Mouse (Mus musculus): ENCODE results near the gene Fcgr2b. TPM values are rescaled to one million over a fixed set of nuclear protein-coding genes. Genes with fewer than 3 reads are reported as not detected.

The Fcgr2b gene
- polyA plus RNA-seq (2011; ENCODE audit: insufficient read depth, insufficient read length, low read depth, missing spikeins) = not detected in 2 replicates

- H3K27ac ChIP-seq (ENCODE audit: insufficient read depth, low read length) = no peak within 1 kb of the TSS
- TF ChIP-seq POLR2A (IDR thresholded peaks at IDR 0.05; ENCODE audit: insufficient read depth, low read length) (no peak), EP300 (IDR thresholded peaks at IDR 0.05; ENCODE audit: insufficient read depth, low read depth, low read length) (no peak), CTCF (IDR thresholded peaks at IDR 0.05; ENCODE audit: low read depth, low read length) (no peak)
Observed at GRCm38 (mm10) chr1:170976447-170976846, at the start of gene Fcgr2b. TSS of gene Fcgr2b (minus strand) at chr1:170976547.

DNA sequence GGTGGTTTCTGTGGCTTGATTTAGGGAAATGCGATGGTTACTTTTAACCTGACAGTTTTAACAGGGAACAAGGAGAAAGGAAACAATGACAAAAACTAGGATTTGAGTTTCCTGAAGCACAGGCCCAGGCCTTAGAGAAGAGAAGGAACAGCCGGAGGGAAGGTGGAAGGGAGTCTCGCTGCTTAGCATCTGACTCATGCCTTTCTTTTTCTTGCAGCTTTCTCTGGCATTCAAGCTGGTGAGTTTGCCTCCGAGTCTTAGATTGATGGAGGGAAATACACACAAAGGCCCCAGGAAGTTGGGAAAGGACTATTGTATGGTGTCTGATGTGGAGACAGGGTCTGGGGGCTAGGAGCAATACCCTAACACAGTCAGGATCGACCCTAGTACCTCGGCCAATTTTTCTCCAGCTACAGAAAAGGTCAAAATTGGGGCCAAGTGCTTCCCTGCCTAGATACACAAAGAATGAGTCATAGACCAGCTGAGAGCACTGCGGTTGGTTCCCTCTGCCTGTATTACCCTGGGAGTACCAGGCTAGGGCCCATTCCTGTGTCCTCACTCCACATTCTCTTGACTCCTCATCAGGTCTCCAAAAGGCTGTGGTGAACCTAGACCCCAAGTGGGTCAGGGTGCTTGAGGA, 43.1 kb upstream of the Fcgr2b start:
- no peak overlapping the region for H3K4me3 ChIP-seq (ENCODE audit: low read depth, low read length)
- no peaks in the 10 kb centered on the region for H3K27me3 ChIP-seq (ENCODE audit: control insufficient read depth, insufficient read depth, low read length, poor library complexity, severe bottlenecking)
- H3K36me3 ChIP-seq (ENCODE audit: control insufficient read depth, insufficient read depth, low read length, poor library complexity, severe bottlenecking) = no peaks in the 10 kb centered on the region
- no peak overlapping the region for H3K9ac ChIP-seq (ENCODE audit: low read depth, poor library complexity, severe bottlenecking)
- TF ChIP-seq CTCF (IDR thresholded peaks at IDR 0.05; ENCODE audit: low read depth, low read length) (no peak), EP300 (IDR thresholded peaks at IDR 0.05; ENCODE audit: insufficient read depth, low read depth, low read length) (no peak), POLR2A (IDR thresholded peaks at IDR 0.05; ENCODE audit: insufficient read depth, low read length) (no peak)
- no peaks in the 10 kb centered on the region for H3K9me3 ChIP-seq (replicated peaks; ENCODE audit: control insufficient read depth, insufficient read depth, low read length, poor library complexity, severe bottlenecking)
- no peaks in the 10 kb centered on the region for H3K4me1 ChIP-seq (ENCODE audit: control insufficient read depth, insufficient read depth, low read length)
- H3K27ac ChIP-seq (ENCODE audit: insufficient read depth, low read length) = no peak overlapping the region

More at GRCm38 (mm10) chr1:170976447-170976846, at the start of gene Fcgr2b:
- no peak within 1 kb of the TSS for H3K4me3 ChIP-seq (ENCODE audit: low read depth, low read length)
- H3K4me1 ChIP-seq (ENCODE audit: control insufficient read depth, insufficient read depth, low read length) = no peaks in the 10 kb centered on the region
- H3K36me3 ChIP-seq (ENCODE audit: control insufficient read depth, insufficient read depth, low read length, poor library complexity, severe bottlenecking) = no peaks in the 10 kb centered on the region
- H3K27me3 ChIP-seq (ENCODE audit: control insufficient read depth, insufficient read depth, low read length, poor library complexity, severe bottlenecking) = no peaks in the 10 kb centered on the region
- no peaks in the 10 kb centered on the region for H3K9me3 ChIP-seq (replicated peaks; ENCODE audit: control insufficient read depth, insufficient read depth, low read length, poor library complexity, severe bottlenecking)
- no peak within 1 kb of the TSS for H3K9ac ChIP-seq (ENCODE audit: low read depth, poor library complexity, severe bottlenecking)

DNA sequence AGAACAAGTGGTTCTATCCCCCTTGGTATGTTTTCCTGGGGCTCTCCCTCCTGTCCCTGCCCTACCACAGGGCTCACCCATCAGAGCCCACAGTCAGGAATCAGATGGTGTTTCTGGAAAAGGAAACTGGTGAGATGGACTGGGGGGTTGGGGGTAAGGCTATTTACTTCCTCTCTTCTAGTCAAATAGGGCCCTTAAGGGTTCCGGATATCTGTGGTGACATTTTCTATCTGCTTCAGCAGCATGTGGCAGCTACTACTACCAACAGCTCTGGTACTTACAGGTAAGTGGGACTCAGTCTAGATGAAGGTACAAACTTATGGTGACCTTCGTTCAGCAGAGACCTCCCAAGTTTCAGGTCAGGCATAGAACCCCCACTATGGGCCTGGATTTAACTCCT, 42.4 kb upstream of the Fcgr2b start, which contains the start of gene Fcgr4:
Fcgr4 (plus strand) TSS at position 184 of the 400 bp plus-strand sequence.
- Histone ChIP-seq H3K27ac (ENCODE audit: insufficient read depth, low read length) (no peak within 1 kb of the TSS), H3K27me3 (ENCODE audit: control insufficient read depth, insufficient read depth, low read length, poor library complexity, severe bottlenecking) (no peaks in the 10 kb centered on the region), H3K4me3 (ENCODE audit: low read depth, low read length) (no peak within 1 kb of the TSS), H3K9me3 (replicated peaks; ENCODE audit: control insufficient read depth, insufficient read depth, low read length, poor library complexity, severe bottlenecking) (no peaks in the 10 kb centered on the region), H3K36me3 (ENCODE audit: control insufficient read depth, insufficient read depth, low read length, poor library complexity, severe bottlenecking) (no peaks in the 10 kb centered on the region), H3K9ac (ENCODE audit: low read depth, poor library complexity, severe bottlenecking) (no peak within 1 kb of the TSS), H3K4me1 (ENCODE audit: control insufficient read depth, insufficient read depth, low read length) (no peaks in the 10 kb centered on the region)
- TF ChIP-seq POLR2A (IDR thresholded peaks at IDR 0.05; ENCODE audit: insufficient read depth, low read length) = no peak
- TF ChIP-seq CTCF (IDR thresholded peaks at IDR 0.05; ENCODE audit: low read depth, low read length) = no peak
- TF ChIP-seq EP300 (IDR thresholded peaks at IDR 0.05; ENCODE audit: insufficient read depth, low read depth, low read length) = no peak

DNA sequence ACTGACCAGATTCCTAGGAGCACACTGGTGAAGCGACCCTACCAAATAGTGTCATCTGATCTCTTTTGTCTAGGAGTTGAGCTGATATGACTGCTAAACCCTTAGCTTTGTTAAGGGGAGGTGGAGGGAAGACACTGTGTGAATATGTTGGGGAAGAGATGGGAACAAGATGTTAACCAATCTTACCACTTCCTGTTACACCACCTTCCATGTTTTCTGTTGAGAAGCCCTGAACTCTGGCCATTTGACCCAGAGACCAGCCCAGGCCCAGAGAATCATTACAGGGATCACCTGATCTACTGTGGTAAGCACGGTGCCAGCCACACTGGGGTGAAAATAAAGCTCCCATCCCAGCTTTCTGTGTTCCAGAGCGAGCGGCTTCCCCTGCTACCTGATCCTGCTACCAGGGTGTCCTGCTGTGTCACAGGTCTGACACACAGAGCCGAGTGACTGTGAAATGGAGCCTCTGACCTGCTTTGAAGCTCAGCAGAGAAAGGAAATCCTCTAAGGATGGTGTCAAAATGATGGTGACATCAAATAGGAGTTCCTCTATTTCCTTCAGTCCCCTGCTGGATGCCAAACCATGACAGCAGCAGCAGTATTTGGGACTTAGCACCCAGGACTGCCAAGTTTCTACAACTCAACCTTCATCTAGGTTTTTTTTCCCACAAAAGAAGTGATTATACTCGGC, 41.3 kb upstream of the Fcgr2b start:
- no peaks in the 10 kb centered on the region for H3K27me3 ChIP-seq (ENCODE audit: control insufficient read depth, insufficient read depth, low read length, poor library complexity, severe bottlenecking)
- no peak overlapping the region for H3K27ac ChIP-seq (ENCODE audit: insufficient read depth, low read length)
- TF ChIP-seq EP300 (IDR thresholded peaks at IDR 0.05; ENCODE audit: insufficient read depth, low read depth, low read length) = no peak
- no peak for TF ChIP-seq POLR2A (IDR thresholded peaks at IDR 0.05; ENCODE audit: insufficient read depth, low read length)
- H3K4me1 ChIP-seq (ENCODE audit: control insufficient read depth, insufficient read depth, low read length) = no peaks in the 10 kb centered on the region
- no peak overlapping the region for H3K9ac ChIP-seq (ENCODE audit: low read depth, poor library complexity, severe bottlenecking)
- H3K9me3 ChIP-seq (replicated peaks; ENCODE audit: control insufficient read depth, insufficient read depth, low read length, poor library complexity, severe bottlenecking) = no peaks in the 10 kb centered on the region
- no peak overlapping the region for H3K4me3 ChIP-seq (ENCODE audit: low read depth, low read length)
- no peaks in the 10 kb centered on the region for H3K36me3 ChIP-seq (ENCODE audit: control insufficient read depth, insufficient read depth, low read length, poor library complexity, severe bottlenecking)

DNA sequence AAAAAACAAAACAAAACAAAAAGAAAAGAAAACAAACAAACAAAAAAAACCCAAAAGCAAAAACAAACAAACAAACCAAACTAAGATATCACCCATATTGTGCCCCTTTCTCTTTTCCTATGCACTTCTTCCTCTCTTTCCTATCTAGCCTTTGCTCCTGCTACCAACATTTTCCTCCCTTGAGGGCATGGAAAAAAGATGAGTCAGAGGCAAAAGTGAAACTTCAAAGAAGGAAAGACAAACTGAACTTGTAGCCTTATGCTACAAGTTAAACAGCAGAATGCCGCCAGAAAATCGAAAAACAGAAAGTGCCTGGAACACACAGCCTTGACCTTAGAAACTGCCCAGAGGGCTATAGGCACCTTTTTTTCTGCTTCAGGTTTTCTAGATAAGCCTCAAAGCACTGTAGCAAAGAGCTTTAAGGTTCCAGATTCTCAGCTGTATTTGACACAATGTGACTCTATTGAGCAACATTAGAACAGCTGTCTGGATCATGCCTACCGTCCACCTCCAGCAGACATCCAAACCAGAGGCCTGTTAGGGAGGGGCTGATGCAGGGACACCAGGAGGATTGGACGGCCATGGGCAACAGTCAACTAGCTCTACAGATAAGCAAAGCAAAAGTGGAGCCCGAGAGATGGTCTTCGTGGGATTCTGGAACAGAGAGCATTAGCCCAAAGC, 40.5 kb upstream of the Fcgr2b start:
- no peak overlapping the region for H3K4me3 ChIP-seq (ENCODE audit: low read depth, low read length)
- no peaks in the 10 kb centered on the region for H3K9me3 ChIP-seq (replicated peaks; ENCODE audit: control insufficient read depth, insufficient read depth, low read length, poor library complexity, severe bottlenecking)
- TF ChIP-seq CTCF (IDR thresholded peaks at IDR 0.05; ENCODE audit: low read depth, low read length) (no peak), POLR2A (IDR thresholded peaks at IDR 0.05; ENCODE audit: insufficient read depth, low read length) (no peak), EP300 (IDR thresholded peaks at IDR 0.05; ENCODE audit: insufficient read depth, low read depth, low read length) (no peak)
- H3K4me1 ChIP-seq (ENCODE audit: control insufficient read depth, insufficient read depth, low read length) = no peaks in the 10 kb centered on the region
- H3K9ac ChIP-seq (ENCODE audit: low read depth, poor library complexity, severe bottlenecking) = no peak overlapping the region
- H3K27me3 ChIP-seq (ENCODE audit: control insufficient read depth, insufficient read depth, low read length, poor library complexity, severe bottlenecking) = no peaks in the 10 kb centered on the region
- H3K36me3 ChIP-seq (ENCODE audit: control insufficient read depth, insufficient read depth, low read length, poor library complexity, severe bottlenecking) = no peaks in the 10 kb centered on the region
- H3K27ac ChIP-seq (ENCODE audit: insufficient read depth, low read length) = no peak overlapping the region
